Mouse (Mus musculus) forebrain, embryonic 13.5 days (tissue): ENCODE results near the gene Mfap2. TPM values are rescaled to one million over a fixed set of nuclear protein-coding genes. Genes with fewer than 3 reads are reported as not detected.

Experiments used
- ATAC-seq: fragments of 200-750 bp; cut with Nextera tagmentation; 2 replicates; pipeline ENCODE4 v1.8.0; 2017
- H3K27ac ChIP-seq: fragments of 300-500 bp; sonication (generic); 2 replicates; pipeline ENCODE4 v1.5.1; 2015; ENCODE audit warnings: inconsistent platforms, mild to moderate bottlenecking, moderate library complexity
- H3K27me3 ChIP-seq: fragments of 300-500 bp; sonication (generic); 2 replicates; pipeline ENCODE4 v1.6.1; 2015; ENCODE audit warnings: mild to moderate bottlenecking, inconsistent platforms
- H3K36me3 ChIP-seq: fragments of 300-500 bp; sonication (generic); 2 replicates; pipeline ENCODE4 v1.6.1; 2015; ENCODE audit warnings: mild to moderate bottlenecking, inconsistent platforms; ENCODE audit not compliant: poor library complexity, severe bottlenecking
- H3K4me1 ChIP-seq: fragments of 300-500 bp; sonication (generic); 2 replicates; pipeline ENCODE4 v1.6.1; 2015; ENCODE audit warnings: inconsistent platforms
- H3K4me2 ChIP-seq: fragments of 300-500 bp; sonication (generic); 2 replicates; pipeline ENCODE4 v1.6.1; 2015; ENCODE audit warnings: inconsistent platforms, mild to moderate bottlenecking, moderate library complexity
- H3K4me3 ChIP-seq: fragments of 300-500 bp; sonication (generic); 2 replicates; pipeline ENCODE4 v1.5.1; 2015; ENCODE audit warnings: mild to moderate bottlenecking, inconsistent platforms
- H3K9ac ChIP-seq: fragments of 300-500 bp; sonication (generic); 2 replicates; pipeline ENCODE4 v1.6.1; 2015; ENCODE audit warnings: mild to moderate bottlenecking, inconsistent platforms
- H3K9me3 ChIP-seq: fragments of 300-500 bp; sonication (generic); replicated peaks from 2 replicates; pipeline ENCODE4 v1.6.1; 2016; ENCODE audit warnings: inconsistent platforms
- WGBS: fragments of 180-500 bp; shearing (Covaris S2); methylation state at CpG from one replicate; pipeline ENCODE4 v1.1.7; 2015; 5-methylcytosine and 5-hydroxymethylcytosine counted together
- polyA plus RNA-seq: library from polyadenylated mRNA; unstranded; fragments of >200 nt; fragmentation: Nextera tagmentation; extraction: Ambion mirVana; gene quantifications from 2 replicates; pipeline ENCODE4 v1.2.1, GENCODE M21; 2015

Gene Mfap2
- polyA plus RNA-seq, 1 experiment from 2014 or later = 253 TPM

DNA sequence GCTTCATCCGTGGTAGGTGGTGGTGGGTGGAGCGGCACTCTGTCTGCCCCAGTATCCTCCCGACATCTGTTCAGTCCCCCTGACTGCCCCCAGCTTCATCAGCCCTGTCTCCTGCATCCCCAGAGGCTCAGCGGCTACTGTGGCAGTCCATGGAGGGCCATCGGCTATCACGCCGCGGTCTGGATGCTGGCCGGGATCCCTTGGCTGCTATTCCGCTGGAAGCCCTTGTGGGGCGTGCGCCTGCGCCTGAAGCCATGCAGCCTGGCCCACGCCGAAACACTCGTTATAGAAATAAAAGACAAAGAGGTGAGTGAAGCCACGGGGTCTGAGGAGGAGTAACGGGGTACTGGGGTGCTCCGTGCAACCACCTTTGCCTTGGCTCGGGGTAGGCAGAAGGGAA, 18.0 kb upstream of the Mfap2 start:
- Histone ChIP-seq H3K9ac (no peak overlapping the region), H3K27me3 (no peaks in the 10 kb centered on the region), H3K4me2 (no peak overlapping the region), H3K36me3 (peaks cover 67% of the 10 kb centered on the region), H3K27ac (no peak overlapping the region), H3K4me3 (no peak overlapping the region), H3K9me3 (no peaks in the 10 kb centered on the region), H3K4me1 (peaks cover 24% of the 10 kb centered on the region)
- 82% methylated on average over 20 of the region's 20 CpGs for WGBS
- ATAC-seq = no peak

GRCm38 (mm10) chr4:140993846-140994245, 16.4 kb upstream of the Mfap2 start:
- ATAC-seq = no peak
- Histone ChIP-seq H3K4me3 (no peak overlapping the region), H3K4me1 (peaks cover 8% of the 10 kb centered on the region), H3K4me2 (no peak overlapping the region), H3K9ac (no peak overlapping the region), H3K27ac (no peak overlapping the region), H3K9me3 (no peaks in the 10 kb centered on the region), H3K36me3 (peaks cover 82% of the 10 kb centered on the region), H3K27me3 (no peaks in the 10 kb centered on the region)
- 81% methylated on average over 8 of the region's 8 CpGs for WGBS

GRCm38 (mm10) chr4:140995811-140996210, 14.4 kb upstream of the Mfap2 start:
- no peak overlapping the region for H3K4me3 ChIP-seq
- H3K27ac ChIP-seq = no peak overlapping the region
- peaks cover 91% of the 10 kb centered on the region for H3K36me3 ChIP-seq
- H3K9me3 ChIP-seq = no peaks in the 10 kb centered on the region
- no peak overlapping the region for H3K4me2 ChIP-seq
- whole genome bisulfite sequencing = 92% methylated on average over 8 of the region's 8 CpGs
- H3K9ac ChIP-seq = no peak overlapping the region
- H3K27me3 ChIP-seq = no peaks in the 10 kb centered on the region
- no peak for ATAC-seq
- no peaks in the 10 kb centered on the region for H3K4me1 ChIP-seq

GRCm38 (mm10) chr4:140996812-140997211, 13.4 kb upstream of the Mfap2 start:
- Histone ChIP-seq H3K9ac (no peak overlapping the region), H3K4me3 (no peak overlapping the region), H3K9me3 (no peaks in the 10 kb centered on the region), H3K27ac (no peak overlapping the region), H3K4me2 (no peak overlapping the region), H3K27me3 (no peaks in the 10 kb centered on the region), H3K4me1 (no peaks in the 10 kb centered on the region), H3K36me3 (peaks cover 97% of the 10 kb centered on the region)
- ATAC-seq = no peak
- 96% methylated on average over 9 of the region's 9 CpGs for WGBS

GRCm38 (mm10) chr4:141005983-141006382, 4.2 kb upstream of the Mfap2 start:
- ATAC-seq = no peak
- Histone ChIP-seq H3K4me1 (peaks cover 6% of the 10 kb centered on the region), H3K9me3 (peaks cover 5% of the 10 kb centered on the region), H3K9ac (no peak overlapping the region), H3K4me3 (no peak overlapping the region), H3K27me3 (no peaks in the 10 kb centered on the region), H3K36me3 (peaks cover 76% of the 10 kb centered on the region), H3K4me2 (no peak overlapping the region), H3K27ac (no peak overlapping the region)
- 89% methylated on average over 13 of the region's 13 CpGs for WGBS

- Histone ChIP-seq H3K36me3 (peaks cover 61% of the 10 kb centered on the region), H3K9ac (no peak overlapping the region), H3K27me3 (no peaks in the 10 kb centered on the region), H3K9me3 (peaks cover 5% of the 10 kb centered on the region), H3K4me3 (no peak overlapping the region), H3K4me2 (no peak overlapping the region), H3K27ac (peak overlapping the region; percentile 2; the same call in 1 of the 2 replicates), H3K4me1 (peaks cover 26% of the 10 kb centered on the region)
- ATAC-seq = no peak
- WGBS = 86% methylated on average over 8 of the region's 8 CpGs
Measured at GRCm38 (mm10) chr4:141008028-141008427, 2.2 kb upstream of the Mfap2 start.

DNA sequence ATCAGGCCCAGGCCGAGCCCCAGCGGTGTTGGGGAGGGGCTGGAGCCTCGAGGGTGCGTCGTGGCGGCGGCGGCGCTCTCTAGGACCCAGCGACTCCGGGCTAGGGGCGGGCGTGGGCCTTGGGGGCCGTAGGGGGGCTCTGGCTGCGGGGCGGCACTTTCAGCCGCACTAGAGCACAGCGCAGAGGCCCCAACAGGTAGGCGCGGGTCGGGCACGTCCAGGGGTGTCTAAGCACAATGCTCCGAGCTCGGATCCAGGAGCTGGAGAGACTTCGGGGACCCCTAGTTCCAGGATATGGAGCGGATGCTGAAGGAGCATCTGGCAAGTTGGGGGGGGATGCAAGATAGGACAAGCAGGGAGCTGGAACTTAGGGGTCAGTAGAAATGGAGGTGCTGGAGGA, 308 bp downstream of the Mfap2 start:
- peaks cover 47% of the 10 kb centered on the region for H3K4me1 ChIP-seq
- H3K4me3 ChIP-seq = peak overlapping the region; percentile 81
- under 1% methylated on average over 25 of the region's 26 CpGs for WGBS
- H3K27ac ChIP-seq = peak overlapping the region; percentile 90
- H3K9me3 ChIP-seq = peaks cover 5% of the 10 kb centered on the region
- H3K27me3 ChIP-seq = no peaks in the 10 kb centered on the region
- peaks cover 61% of the 10 kb centered on the region for H3K36me3 ChIP-seq
- peak overlapping the region; percentile 94 for H3K9ac ChIP-seq
- H3K4me2 ChIP-seq = peak overlapping the region; percentile 88
- peak; percentile 89 for ATAC-seq

DNA sequence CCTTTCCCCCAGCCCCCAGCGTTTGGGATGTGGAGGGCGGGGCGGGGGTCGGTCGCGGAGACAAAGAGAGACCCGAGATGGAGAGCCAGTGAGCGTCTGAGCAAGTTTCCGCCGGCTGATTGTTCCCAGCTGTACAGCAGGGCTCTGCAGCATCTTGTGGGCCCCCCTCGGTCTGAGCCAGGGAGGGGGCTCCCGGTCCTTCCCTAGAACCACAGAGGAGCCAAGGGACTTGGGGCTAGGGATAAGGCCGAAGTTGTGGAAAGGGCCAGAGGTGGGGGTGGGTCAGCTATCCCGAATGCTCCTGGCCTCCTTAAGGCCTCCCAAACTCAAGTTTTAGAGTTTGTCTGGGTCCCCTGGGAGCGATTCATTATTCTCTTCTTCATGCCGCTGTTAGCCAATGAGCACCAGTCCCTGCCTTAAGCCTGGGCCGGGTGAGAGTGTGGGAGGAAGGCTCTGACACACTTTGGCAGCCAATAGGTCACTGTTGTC, 767 bp downstream of the Mfap2 start:
- ATAC-seq = peak; percentile 39
- 0% methylated on average over 17 of the region's 17 CpGs for WGBS

DNA sequence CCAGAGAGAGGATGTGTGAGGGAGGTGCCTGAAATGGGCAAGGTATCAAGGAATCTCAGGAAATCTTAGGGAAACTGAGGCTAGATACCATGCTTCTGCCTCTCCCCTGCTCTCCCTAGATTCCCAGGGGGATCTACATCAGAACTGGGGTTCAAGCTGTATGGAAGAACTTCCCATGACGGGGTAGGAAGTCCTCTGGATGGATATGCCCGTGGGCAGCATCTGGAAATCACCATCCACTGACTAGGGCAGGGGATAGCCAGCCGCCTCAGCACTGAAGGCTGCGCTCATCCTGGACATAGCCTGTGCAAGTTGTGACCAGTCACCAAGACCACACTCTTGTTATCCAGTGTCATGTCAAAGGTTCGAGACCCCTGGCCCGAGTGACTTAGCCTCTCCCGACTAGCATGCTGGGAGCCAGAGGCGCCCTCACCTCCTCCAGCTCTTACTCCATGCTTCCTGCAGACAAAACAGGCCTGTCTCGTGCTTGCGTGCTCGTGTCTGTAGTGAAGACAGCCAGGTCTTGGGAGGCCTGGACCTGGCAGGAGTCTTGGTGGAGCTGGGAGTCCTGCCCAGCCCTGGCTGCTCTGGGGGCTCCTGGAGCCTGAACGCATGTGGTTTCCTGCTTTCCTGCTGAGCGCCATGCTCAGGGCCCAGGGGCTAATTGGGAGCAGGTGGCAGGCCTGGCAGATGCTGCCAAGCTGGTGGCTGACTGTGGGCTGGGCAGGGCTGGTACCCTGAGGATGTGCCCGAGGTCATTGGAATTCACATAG, 1.5 kb downstream of the Mfap2 start:
- H3K4me3 ChIP-seq = peak overlapping the region; percentile 81

More for the DNA sequence above, 767 bp downstream of the Mfap2 start:
- peak overlapping the region; percentile 81 for H3K4me3 ChIP-seq
- peaks cover 61% of the 10 kb centered on the region for H3K36me3 ChIP-seq
- H3K9me3 ChIP-seq = peaks cover 5% of the 10 kb centered on the region
- peaks cover 52% of the 10 kb centered on the region for H3K4me1 ChIP-seq
- no peaks in the 10 kb centered on the region for H3K27me3 ChIP-seq
- H3K27ac ChIP-seq = peak overlapping the region; percentile 90
- peak overlapping the region; percentile 88 for H3K4me2 ChIP-seq
- peak overlapping the region; percentile 94 for H3K9ac ChIP-seq

GRCm38 (mm10) chr4:141012558-141012957, 2.3 kb downstream of the Mfap2 start:
- WGBS = 72% methylated on average over 10 of the region's 10 CpGs
- no peaks in the 10 kb centered on the region for H3K9me3 ChIP-seq
- peak overlapping the region; percentile 94 for H3K9ac ChIP-seq
- peak overlapping the region; percentile 81 for H3K4me3 ChIP-seq
- H3K36me3 ChIP-seq = peaks cover 63% of the 10 kb centered on the region
- peaks cover 58% of the 10 kb centered on the region for H3K4me1 ChIP-seq
- H3K4me2 ChIP-seq = peak overlapping the region; percentile 88
- no peak for ATAC-seq
- no peaks in the 10 kb centered on the region for H3K27me3 ChIP-seq
- peak overlapping the region; percentile 90 for H3K27ac ChIP-seq

More for the DNA sequence above, 1.5 kb downstream of the Mfap2 start:
- peaks cover 4% of the 10 kb centered on the region for H3K9me3 ChIP-seq
- 40% methylated on average over 14 of the region's 14 CpGs for WGBS
- H3K27ac ChIP-seq = peak overlapping the region; percentile 90
- peak overlapping the region; percentile 94 for H3K9ac ChIP-seq
- ATAC-seq = peak; percentile 16
- peak overlapping the region; percentile 88 for H3K4me2 ChIP-seq
- H3K27me3 ChIP-seq = no peaks in the 10 kb centered on the region
- peaks cover 52% of the 10 kb centered on the region for H3K4me1 ChIP-seq
- peaks cover 61% of the 10 kb centered on the region for H3K36me3 ChIP-seq

- 0 out of 2 replicates have a peak overlapping the region, but pooled peaks have one; percentile 25 for H3K27ac ChIP-seq
Measured at GRCm38 (mm10) chr4:141014114-141014513, 3.9 kb downstream of the Mfap2 start.

GRCm38 (mm10) chr4:141014856-141015255, 4.6 kb downstream of the Mfap2 start:
- Histone ChIP-seq H3K27me3 (no peaks in the 10 kb centered on the region), H3K4me2 (no peak overlapping the region), H3K27ac (no peak overlapping the region), H3K9me3 (no peaks in the 10 kb centered on the region), H3K4me1 (peaks cover 78% of the 10 kb centered on the region), H3K36me3 (peaks cover 68% of the 10 kb centered on the region), H3K4me3 (no peak overlapping the region), H3K9ac (no peak overlapping the region)
- 90% methylated on average over 11 of the region's 11 CpGs for WGBS
- ATAC-seq = no peak

More at GRCm38 (mm10) chr4:141014114-141014513, 3.9 kb downstream of the Mfap2 start:
- Histone ChIP-seq H3K36me3 (peaks cover 63% of the 10 kb centered on the region), H3K27me3 (no peaks in the 10 kb centered on the region), H3K9me3 (no peaks in the 10 kb centered on the region), H3K4me3 (no peak overlapping the region), H3K4me1 (peaks cover 71% of the 10 kb centered on the region), H3K9ac (peak overlapping the region; percentile 31), H3K4me2 (no peak overlapping the region)
- WGBS = 71% methylated on average over 8 of the region's 8 CpGs
- no peak for ATAC-seq
